Mouse (Mus musculus) brain, embryonic 14.5 days (tissue): ENCODE measurements around the gene Ccna1.

Source experiments
- CTCF ChIP-seq: fragments of 200-500 bp; IDR thresholded peaks from 2 replicates; pipeline ENCODE4 v1.5.1; 2012; ENCODE audit warnings: inconsistent platforms, mild to moderate bottlenecking, moderate library complexity, borderline replicate concordance; ENCODE audit not compliant: insufficient read depth, insufficient read length; ENCODE audit errors: extremely low read depth
- POLR2A ChIP-seq: fragments of 200-500 bp; IDR thresholded peaks from 2 replicates; pipeline ENCODE4 v1.6.1; 2012; ENCODE audit warnings: mild to moderate bottlenecking, inconsistent platforms, borderline replicate concordance; ENCODE audit not compliant: poor library complexity, insufficient read depth, insufficient read length, severe bottlenecking; ENCODE audit errors: extremely low read depth

DNA sequence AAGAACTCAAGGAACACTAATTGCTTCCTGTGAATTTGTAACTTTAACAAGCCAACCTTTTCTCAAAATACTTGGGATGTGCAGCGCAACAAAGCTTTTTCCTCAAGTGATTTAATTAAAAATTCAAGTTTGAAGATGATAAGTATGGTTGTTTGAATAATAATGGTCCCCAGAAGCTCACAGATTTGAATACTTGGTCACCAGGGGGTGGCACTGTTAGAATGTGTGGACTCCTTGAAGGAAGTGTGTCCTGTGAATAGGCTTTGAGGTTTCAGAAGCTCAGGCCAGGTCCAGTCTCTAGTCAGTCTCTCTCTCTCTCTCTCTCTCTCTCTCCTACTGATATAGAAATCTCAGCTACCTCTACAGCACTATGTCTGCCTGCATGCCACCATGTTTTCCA is 32.0 kb downstream of the Ccna1 start:
- no peak for TF ChIP-seq POLR2A
- TF ChIP-seq CTCF = no peak
